1 mouse cellular context compared by ENCODE assay signal in genomic region chr10:127125210-127126001, GRCm38 (mm10).
TF ChIP-seq lines count a peak whose summit lies in the region.

No protein-coding gene starts in this region.

TF ChIP-seq in MEL, 35 proteins besides CTCF, POLR2A, EP300 and RAD21 (continued from another document):
- peak; percentile 82 for TF ChIP-seq SIN3A (IDR thresholded peaks at IDR 0.05; ENCODE audit: low read length)
- peak; percentile 52; the same call in 1 of the 2 replicates for TF ChIP-seq RCOR1 (IDR thresholded peaks at IDR 0.05; ENCODE audit: low read depth, low read length)
